Mouse (Mus musculus) ES-Bruce4 (cell line): ENCODE measurements around the gene Cdc14b. TPM values are rescaled to one million over a fixed set of nuclear protein-coding genes. Genes with fewer than 3 reads are reported as not detected.

Source experiments
- H3K27ac ChIP-seq: 2 replicates; pipeline ENCODE4 v1.5.1; 2012; ENCODE audit warnings: low read length, inconsistent platforms; ENCODE audit not compliant: insufficient read depth
- H3K27me3 ChIP-seq: 2 replicates; pipeline ENCODE4 v1.6.1; 2012; ENCODE audit warnings: mild to moderate bottlenecking, low read length, inconsistent platforms; ENCODE audit not compliant: control insufficient read depth, poor library complexity, insufficient read depth, severe bottlenecking
- H3K36me3 ChIP-seq: 2 replicates; pipeline ENCODE4 v1.6.1; 2012; ENCODE audit warnings: inconsistent platforms, mild to moderate bottlenecking, low read length, moderate library complexity; ENCODE audit not compliant: control insufficient read depth, poor library complexity, insufficient read depth, severe bottlenecking
- H3K4me1 ChIP-seq: one replicate; pipeline ENCODE4 v1.8.1; 2011; ENCODE audit warnings: low read length; ENCODE audit not compliant: control insufficient read depth, insufficient read depth
- H3K4me3 ChIP-seq: 2 replicates; pipeline ENCODE4 v1.5.1; 2011; ENCODE audit warnings: low read depth, mild to moderate bottlenecking, low read length
- H3K9ac ChIP-seq: 2 replicates; pipeline ENCODE4 v1.6.1; 2012; ENCODE audit warnings: low read depth, mild to moderate bottlenecking, inconsistent platforms; ENCODE audit not compliant: poor library complexity, severe bottlenecking
- H3K9me3 ChIP-seq: replicated peaks from 2 replicates; pipeline ENCODE4 v1.6.1; 2012; ENCODE audit warnings: mild to moderate bottlenecking, low read length, inconsistent platforms; ENCODE audit not compliant: control insufficient read depth, poor library complexity, insufficient read depth, severe bottlenecking
- CTCF ChIP-seq: IDR thresholded peaks from one replicate; pipeline ENCODE4 v1.8.1; 2011; ENCODE audit warnings: low read depth, low read length
- EP300 ChIP-seq: IDR thresholded peaks from 2 replicates; pipeline ENCODE4 v1.6.1; 2011; ENCODE audit warnings: low read depth, low read length; ENCODE audit not compliant: insufficient read depth
- POLR2A ChIP-seq: IDR thresholded peaks from one replicate; pipeline ENCODE4 v1.8.1; 2011; ENCODE audit warnings: low read length; ENCODE audit not compliant: insufficient read depth
- polyA plus RNA-seq: library from polyadenylated mRNA; stranded (reverse); fragments of >200 nt; gene quantifications from 2 replicates; pipeline ENCODE4 v1.2.4, GENCODE M21; 2011; ENCODE audit warnings: low read depth; ENCODE audit not compliant: missing spikeins, insufficient read depth, insufficient read length

The Cdc14b gene
- polyA plus RNA-seq, 1 experiment: 30.4 TPM

- Histone ChIP-seq H3K27me3 (no peaks in the 10 kb centered on the region), H3K27ac (no peak overlapping the region), H3K36me3 (no peaks in the 10 kb centered on the region), H3K9ac (no peak overlapping the region), H3K9me3 (no peaks in the 10 kb centered on the region), H3K4me1 (no peaks in the 10 kb centered on the region), H3K4me3 (no peak overlapping the region)
- no peak for TF ChIP-seq CTCF
- no peak for TF ChIP-seq POLR2A
- TF ChIP-seq EP300: no peak
Measured at GRCm38 (mm10) chr13:64187065-64187464, 88.0 kb downstream of the Cdc14b start.

GRCm38 (mm10) chr13:64186516-64186915 is 88.6 kb downstream of the Cdc14b start:
- Histone ChIP-seq H3K27me3 (no peaks in the 10 kb centered on the region), H3K27ac (no peak overlapping the region), H3K4me3 (no peak overlapping the region), H3K9me3 (no peaks in the 10 kb centered on the region), H3K4me1 (no peaks in the 10 kb centered on the region), H3K36me3 (no peaks in the 10 kb centered on the region), H3K9ac (no peak overlapping the region)
- TF ChIP-seq EP300 (no peak), CTCF (no peak)

GRCm38 (mm10) chr13:64185586-64185985 is 89.5 kb downstream of the Cdc14b start:
- Histone ChIP-seq H3K9me3 (no peaks in the 10 kb centered on the region), H3K36me3 (no peaks in the 10 kb centered on the region)

GRCm38 (mm10) chr13:64185176-64185575 is 89.9 kb downstream of the Cdc14b start:
- Histone ChIP-seq H3K27ac (no peak overlapping the region), H3K9ac (no peak overlapping the region), H3K27me3 (no peaks in the 10 kb centered on the region), H3K4me3 (no peak overlapping the region), H3K9me3 (no peaks in the 10 kb centered on the region), H3K36me3 (no peaks in the 10 kb centered on the region), H3K4me1 (no peaks in the 10 kb centered on the region)
- no peak for TF ChIP-seq POLR2A
- no peak for TF ChIP-seq CTCF
- no peak for TF ChIP-seq EP300

More at GRCm38 (mm10) chr13:64185586-64185985, 89.5 kb downstream of the Cdc14b start:
- Histone ChIP-seq H3K27me3 (no peaks in the 10 kb centered on the region), H3K27ac (no peak overlapping the region), H3K9ac (no peak overlapping the region), H3K4me3 (no peak overlapping the region), H3K4me1 (no peaks in the 10 kb centered on the region)
- TF ChIP-seq CTCF (no peak), EP300 (no peak), POLR2A (no peak)

- H3K9ac ChIP-seq: no peak overlapping the region
- no peaks in the 10 kb centered on the region for H3K9me3 ChIP-seq
- H3K4me3 ChIP-seq: no peak overlapping the region
- H3K36me3 ChIP-seq: no peaks in the 10 kb centered on the region
- H3K27me3 ChIP-seq: no peaks in the 10 kb centered on the region
- TF ChIP-seq CTCF: no peak
- no peak for TF ChIP-seq POLR2A
- TF ChIP-seq EP300: no peak
- H3K27ac ChIP-seq: no peak overlapping the region
- no peaks in the 10 kb centered on the region for H3K4me1 ChIP-seq
Measured at GRCm38 (mm10) chr13:64184361-64184760, 90.7 kb downstream of the Cdc14b start.

- no peak for TF ChIP-seq POLR2A
- TF ChIP-seq CTCF: no peak
- no peak for TF ChIP-seq EP300
- no peaks in the 10 kb centered on the region for H3K36me3 ChIP-seq
- H3K9me3 ChIP-seq: no peaks in the 10 kb centered on the region
- H3K4me1 ChIP-seq: no peaks in the 10 kb centered on the region
- no peaks in the 10 kb centered on the region for H3K27me3 ChIP-seq
- H3K27ac ChIP-seq: no peak overlapping the region
- H3K4me3 ChIP-seq: no peak overlapping the region
- H3K9ac ChIP-seq: no peak overlapping the region
Measured at GRCm38 (mm10) chr13:64183583-64183982, 91.5 kb downstream of the Cdc14b start.
